ENCODE assay signal across 16 mouse cellular contexts in genomic region chr2:125292616-125293015, GRCm38 (mm10).
"Had no signal": no experiment of that assay in that cellular context is flagged by ENCODE, and none has a peak within 500 bp of the region (broad histone marks: within the 10 kb centered on the region; RNA-seq: fewer than 3 reads in every experiment).

No protein-coding gene starts in this region.

- H3K27me3 ChIP-seq: midbrain, embryonic 13.5 days; neural tube, embryonic 13.5 days; neural tube, embryonic 15.5 days; stomach, embryonic 15.5 days had no signal

- H3K27ac ChIP-seq: midbrain, embryonic 10.5 days; midbrain, embryonic 13.5 days; neural tube, embryonic 13.5 days; neural tube, embryonic 15.5 days; stomach, embryonic 15.5 days; stomach, postnatal 0 days had no signal

- H3K4me3 ChIP-seq: midbrain, embryonic 10.5 days; midbrain, embryonic 13.5 days; myocyte; neural tube, embryonic 13.5 days; neural tube, embryonic 15.5 days; stomach, embryonic 15.5 days had no signal

- H3K4me1 ChIP-seq: midbrain, embryonic 10.5 days; midbrain, embryonic 13.5 days; stomach, embryonic 15.5 days had no signal

- H3K9me3 ChIP-seq: midbrain, embryonic 10.5 days; midbrain, embryonic 13.5 days; neural tube, embryonic 13.5 days; neural tube, embryonic 15.5 days; stomach, embryonic 15.5 days had no signal

- H3K9ac ChIP-seq: lung, embryonic 14.5 days; midbrain, embryonic 13.5 days; neural tube, embryonic 13.5 days; neural tube, embryonic 15.5 days; stomach, embryonic 15.5 days had no signal

- ATAC-seq: midbrain, embryonic 13.5 days; midbrain, embryonic 16.5 days had no signal

- H3K4me2 ChIP-seq: lung, embryonic 14.5 days; midbrain, embryonic 13.5 days; neural tube, embryonic 13.5 days; neural tube, embryonic 15.5 days; stomach, embryonic 15.5 days had no signal

- H3K36me3 ChIP-seq: midbrain, embryonic 10.5 days; midbrain, embryonic 13.5 days; neural tube, embryonic 13.5 days; neural tube, embryonic 15.5 days; stomach, embryonic 15.5 days had no signal

- DNase-seq: lung, adult 18-20 months; lung, embryonic 14.5 days; lung, postnatal 10 days; lung, postnatal 4 days; right cerebral cortex, postnatal 14 days; thymus, adult 2 months; thymus, postnatal 25 days; thymus, postnatal 4 days had no signal
